Mouse (Mus musculus) G1E (cell line): ENCODE measurements at regions not wholly inside any gene's neighbourhood (a gene's known extent, or its start where the extent isn't known, plus 50 kb on each side); places are given as distances from the start of the nearest gene placed in this dataset.

ENCODE experiments used
- CTCF ChIP-seq: IDR thresholded peaks from 2 replicates; pipeline ENCODE4 v1.5.1; 2012; ENCODE audit warnings: low read depth, low read length, inconsistent platforms, mixed read lengths
- GATA1 ChIP-seq: IDR thresholded peaks from 2 replicates; pipeline ENCODE4 v1.6.1; 2012; ENCODE audit warnings: borderline replicate concordance, low read length, inconsistent platforms, mixed read lengths
- GATA2 ChIP-seq: IDR thresholded peaks from 2 replicates; pipeline ENCODE4 v1.6.1; 2012; ENCODE audit warnings: low read depth, low read length, inconsistent platforms, borderline replicate concordance
- POLR2AphosphoS5 ChIP-seq: IDR thresholded peaks from 2 replicates; pipeline ENCODE4 v1.6.1; 2012; ENCODE audit warnings: low read depth, low read length, inconsistent platforms; ENCODE audit not compliant: insufficient replicate concordance
- TAL1 ChIP-seq: conservative IDR thresholded peaks from 2 replicates; pipeline ENCODE4 v1.6.1; 2012; ENCODE audit warnings: low read depth, low read length, inconsistent platforms, mixed read lengths

- TF ChIP-seq CTCF = no peak
- no peak for TF ChIP-seq GATA1
- TF ChIP-seq POLR2AphosphoS5 = no peak
- no peak for TF ChIP-seq TAL1
- no peak for TF ChIP-seq GATA2
These were observed 204.8 kb upstream of the Prox1 start for GRCm38 (mm10) chr1:190375160-190375880.
